Mouse (Mus musculus) adrenal gland (tissue): ENCODE measurements around the gene Hexa.

Experiments used
- intact Hi-C: fragments of 180-260 bp; cut with DNase I; formaldehyde crosslinking; loops from one replicate; pipeline ENCODE4 v1.15.1; 2025

The Hexa gene

DNA sequence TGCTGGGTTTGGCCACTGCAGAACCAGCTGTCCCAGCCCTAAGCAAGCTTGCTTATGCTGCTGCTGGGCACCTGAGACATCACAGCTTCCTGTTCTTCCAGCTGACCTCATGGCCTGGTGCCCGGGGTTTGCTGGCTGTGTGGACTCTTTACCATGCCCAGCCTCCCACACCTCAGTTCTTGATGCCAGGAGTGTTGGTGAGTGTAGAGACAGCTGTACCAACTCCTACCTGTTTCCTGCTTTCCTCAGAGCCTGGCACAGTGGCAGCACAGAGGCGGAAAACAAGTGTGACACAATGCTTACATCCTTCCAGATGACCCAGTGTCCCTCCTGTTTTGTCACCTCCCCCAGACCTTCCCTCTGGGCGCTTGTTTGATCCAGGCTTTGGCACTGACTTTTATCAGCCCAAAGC, 12.3 kb downstream of the Hexa start:
- intact Hi-C loops, result no loop called here

DNA sequence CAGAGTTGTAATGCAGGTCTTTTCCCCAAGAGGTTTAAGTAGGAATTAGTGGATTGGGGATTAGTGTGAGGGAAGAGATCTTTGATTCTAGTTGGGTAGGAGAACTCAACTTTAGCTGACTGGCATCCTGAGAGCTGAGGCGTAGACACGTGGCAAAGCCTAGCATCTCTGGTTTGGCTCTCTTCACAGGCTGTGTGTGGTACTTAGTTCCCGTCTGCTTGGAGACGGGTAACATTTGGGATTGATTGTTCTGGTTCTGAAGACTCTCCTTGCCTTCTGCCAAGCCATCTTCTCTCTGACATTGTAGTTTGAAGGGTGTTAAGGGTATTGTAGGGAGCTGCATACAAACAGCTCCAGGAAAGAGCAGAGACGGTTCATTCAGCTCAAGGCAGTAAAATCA, 13.3 kb downstream of the Hexa start:
- intact Hi-C loops, result no loop called here

DNA sequence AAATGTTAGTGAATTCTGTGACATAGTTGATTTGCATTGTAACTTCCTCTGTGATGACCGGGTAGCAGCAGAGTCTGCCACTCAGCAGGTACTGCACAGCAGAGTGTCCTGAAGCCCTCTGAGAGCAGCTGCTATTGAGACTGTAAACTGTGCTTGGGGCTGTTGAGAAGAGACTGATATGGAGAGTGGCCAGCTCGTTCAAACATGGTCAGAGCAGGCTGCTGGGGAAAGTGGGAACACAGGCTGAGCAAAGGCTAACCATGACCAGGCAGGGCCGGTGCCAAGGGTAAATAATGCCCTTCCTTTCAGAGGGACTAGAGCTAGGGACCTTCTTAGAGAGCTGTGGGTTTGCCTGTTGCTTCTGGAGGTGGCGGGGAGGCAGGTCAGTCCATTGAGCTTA, 14.4 kb downstream of the Hexa start:
- intact Hi-C loops, result no loop called here

DNA sequence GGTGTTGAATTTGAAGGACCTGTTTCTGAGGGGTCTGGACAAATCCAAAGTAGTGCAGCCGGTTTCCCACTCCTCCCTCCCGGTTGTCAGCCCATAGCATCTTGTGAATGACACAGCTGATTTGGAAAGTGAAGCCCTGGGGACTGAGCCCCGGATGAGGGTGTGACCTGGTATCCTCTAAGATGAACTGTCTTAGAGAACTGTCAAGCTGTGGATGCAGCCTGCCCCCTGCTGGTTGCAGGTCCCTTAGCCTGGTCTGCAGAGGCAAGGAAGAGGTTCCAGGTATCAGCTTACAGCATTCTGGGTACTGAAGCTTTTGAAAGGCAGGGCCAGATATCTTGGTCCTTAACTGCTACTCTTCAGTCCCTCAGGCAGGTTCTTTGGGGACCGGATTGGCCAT, 26.3 kb downstream of the Hexa start:
- intact Hi-C loops, result loop anchor here (5.0 to 10.0 kb wide), 3 partner anchors 81 to 218 kb away; partner anchors contain the start of gene Arih1

DNA sequence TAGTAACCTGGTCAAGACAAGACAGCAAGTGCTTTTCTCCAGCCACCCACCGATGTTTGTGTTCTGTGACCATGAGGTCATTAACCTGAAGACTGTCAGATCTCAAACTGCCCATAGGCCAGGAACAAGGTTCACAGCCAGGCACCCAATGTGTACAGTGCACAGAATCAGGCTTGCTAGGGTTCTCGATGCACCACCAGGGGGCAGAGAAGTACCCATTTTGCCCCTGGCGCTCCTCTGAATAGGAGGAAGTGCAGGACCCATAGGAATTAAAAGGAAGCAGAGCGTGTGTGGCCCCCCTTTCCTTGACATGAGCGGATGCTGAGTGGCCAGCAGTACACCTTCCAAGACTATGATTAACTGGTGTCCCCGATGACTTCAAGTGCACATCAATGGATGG, 27.8 kb downstream of the Hexa start:
- intact Hi-C loops, result loop anchor here (5.0 to 10.0 kb wide), 3 partner anchors 82 to 220 kb away; partner anchors contain the start of gene Arih1

DNA sequence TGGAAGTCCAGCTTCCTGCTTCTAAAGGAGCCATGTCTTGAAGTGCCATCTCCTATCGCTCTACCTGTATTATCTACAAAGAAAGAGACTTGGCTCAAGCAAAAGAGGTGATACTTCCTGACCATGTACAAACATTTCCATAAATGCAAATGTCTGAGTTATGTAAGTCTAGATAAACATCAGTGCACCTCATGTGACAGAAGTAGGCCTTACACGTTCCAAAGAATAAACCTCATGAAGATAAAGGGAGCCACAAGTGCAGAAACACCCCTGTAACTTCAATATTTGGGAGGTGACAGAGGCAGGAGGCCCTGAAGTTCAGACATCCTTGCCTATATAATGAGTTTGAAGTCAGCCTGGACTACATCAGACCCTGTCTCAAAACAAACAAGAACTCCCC, 32.5 kb downstream of the Hexa start:
- intact Hi-C loops, result no loop called here

DNA sequence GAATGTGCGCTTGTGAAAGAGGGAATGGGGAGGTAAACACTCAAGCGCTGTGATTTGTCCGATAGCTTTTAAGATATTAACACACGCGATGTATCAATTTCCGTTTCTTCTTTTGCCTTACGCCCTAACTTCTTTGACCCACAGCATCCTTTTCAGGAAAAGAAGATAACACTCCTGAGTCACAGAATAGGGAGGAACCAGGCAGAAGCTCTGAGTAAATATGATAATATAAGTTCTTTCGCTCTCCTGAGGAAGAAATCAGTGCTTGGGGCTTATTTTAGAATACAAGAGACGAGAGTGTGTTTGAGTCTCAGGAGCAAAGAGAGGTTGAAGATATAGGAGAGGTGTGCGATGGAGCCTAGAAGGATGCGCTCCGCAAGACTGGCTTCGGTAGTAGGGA, 38.1 kb downstream of the Hexa start:
- intact Hi-C loops, result no loop called here

DNA sequence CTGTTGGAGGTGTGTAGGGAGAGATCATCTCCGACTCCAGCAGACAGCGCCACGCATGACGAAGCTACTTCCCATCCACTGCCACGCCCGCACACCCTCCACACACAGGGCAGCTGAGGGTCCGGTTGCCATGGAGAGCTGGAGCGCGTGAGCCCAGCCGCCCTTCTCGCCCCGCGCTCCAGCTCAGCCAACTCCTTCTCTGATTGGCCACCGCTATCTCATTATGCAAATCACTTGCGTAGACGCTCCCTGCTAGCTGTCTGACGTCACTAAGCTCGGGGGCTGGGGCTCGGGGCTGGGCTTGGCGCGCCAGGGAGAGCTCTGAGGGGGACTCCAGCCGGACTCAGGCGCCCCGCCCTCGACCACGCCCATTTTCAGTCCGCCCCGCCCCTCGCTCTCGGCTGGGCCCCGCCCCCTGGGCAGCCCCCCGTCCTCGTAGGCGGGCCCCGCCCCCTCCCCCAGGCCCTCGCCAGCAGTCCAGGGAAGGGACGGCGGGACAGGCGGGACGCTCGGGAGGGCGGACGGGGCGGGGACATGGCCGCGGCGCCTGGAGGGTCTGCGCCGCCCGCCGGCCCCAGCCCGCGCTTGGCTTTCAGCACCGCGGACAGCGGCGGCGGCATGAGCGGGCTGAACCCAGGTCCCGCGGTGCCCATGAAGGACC, 38.6 kb downstream of the Hexa start, which contains the start of gene Celf6:
TSS of gene Celf6 (plus strand) at position 74 of the 661 bp plus-strand sequence.
- intact Hi-C loops, result no loop called here

DNA sequence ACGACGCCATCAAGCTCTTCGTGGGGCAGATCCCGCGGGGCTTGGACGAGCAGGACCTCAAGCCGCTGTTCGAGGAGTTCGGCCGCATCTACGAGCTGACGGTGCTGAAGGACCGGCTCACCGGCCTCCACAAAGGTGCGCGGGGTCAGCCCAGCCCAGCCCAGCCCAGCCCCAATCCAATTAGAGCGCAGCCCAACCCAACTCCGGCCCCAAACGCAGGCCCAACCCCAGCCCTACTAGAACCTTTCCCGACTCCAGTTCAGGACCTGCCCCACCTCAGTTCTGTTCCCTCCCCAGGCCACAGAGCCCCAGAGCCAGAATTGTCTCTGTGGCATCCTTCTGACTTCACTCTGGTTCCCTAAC, 39.1 kb downstream of the Hexa start:
- intact Hi-C loops, result no loop called here

DNA sequence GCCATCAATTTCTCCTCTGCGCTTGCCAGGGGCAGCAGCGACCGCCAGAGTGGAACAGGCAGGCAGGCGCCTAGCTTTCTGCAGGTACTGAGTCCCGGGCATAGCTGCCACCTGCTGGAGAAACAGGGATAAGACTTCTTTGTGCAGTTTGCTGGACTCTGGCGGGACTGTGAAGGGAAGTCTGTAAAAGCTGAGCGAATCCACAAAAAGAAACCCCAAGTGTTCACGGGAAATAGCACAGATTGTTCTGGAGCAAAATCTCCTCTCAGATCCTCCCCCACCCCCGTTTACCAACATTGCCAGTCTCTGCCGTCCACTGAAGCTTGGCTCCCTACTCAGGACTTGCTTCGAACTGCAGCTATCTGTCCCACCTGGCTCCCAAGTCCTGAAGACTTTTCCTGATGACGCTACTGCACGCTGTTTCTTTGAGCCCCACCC, 45.5 kb downstream of the Hexa start:
- intact Hi-C loops, result no loop called here

DNA sequence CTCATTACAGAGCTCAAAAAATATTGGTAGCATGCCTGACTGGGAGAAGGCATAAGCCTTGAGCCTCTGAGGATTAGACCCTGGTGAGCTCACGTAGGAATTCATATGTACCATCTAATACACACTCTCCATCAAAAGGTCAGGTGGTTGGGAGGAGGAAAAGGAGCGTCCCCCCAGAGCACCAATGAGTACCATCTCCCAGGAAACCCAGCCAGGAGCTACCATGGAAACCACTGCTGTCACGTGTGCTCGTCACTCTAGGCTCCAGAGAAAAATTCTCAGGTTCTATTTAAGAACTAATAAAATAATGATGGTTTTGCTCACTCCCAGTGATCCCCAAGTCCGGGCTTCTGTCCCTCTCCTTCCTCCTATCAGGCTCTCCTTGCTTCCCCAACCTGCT, 48.9 kb downstream of the Hexa start:
- intact Hi-C loops, result no loop called here

DNA sequence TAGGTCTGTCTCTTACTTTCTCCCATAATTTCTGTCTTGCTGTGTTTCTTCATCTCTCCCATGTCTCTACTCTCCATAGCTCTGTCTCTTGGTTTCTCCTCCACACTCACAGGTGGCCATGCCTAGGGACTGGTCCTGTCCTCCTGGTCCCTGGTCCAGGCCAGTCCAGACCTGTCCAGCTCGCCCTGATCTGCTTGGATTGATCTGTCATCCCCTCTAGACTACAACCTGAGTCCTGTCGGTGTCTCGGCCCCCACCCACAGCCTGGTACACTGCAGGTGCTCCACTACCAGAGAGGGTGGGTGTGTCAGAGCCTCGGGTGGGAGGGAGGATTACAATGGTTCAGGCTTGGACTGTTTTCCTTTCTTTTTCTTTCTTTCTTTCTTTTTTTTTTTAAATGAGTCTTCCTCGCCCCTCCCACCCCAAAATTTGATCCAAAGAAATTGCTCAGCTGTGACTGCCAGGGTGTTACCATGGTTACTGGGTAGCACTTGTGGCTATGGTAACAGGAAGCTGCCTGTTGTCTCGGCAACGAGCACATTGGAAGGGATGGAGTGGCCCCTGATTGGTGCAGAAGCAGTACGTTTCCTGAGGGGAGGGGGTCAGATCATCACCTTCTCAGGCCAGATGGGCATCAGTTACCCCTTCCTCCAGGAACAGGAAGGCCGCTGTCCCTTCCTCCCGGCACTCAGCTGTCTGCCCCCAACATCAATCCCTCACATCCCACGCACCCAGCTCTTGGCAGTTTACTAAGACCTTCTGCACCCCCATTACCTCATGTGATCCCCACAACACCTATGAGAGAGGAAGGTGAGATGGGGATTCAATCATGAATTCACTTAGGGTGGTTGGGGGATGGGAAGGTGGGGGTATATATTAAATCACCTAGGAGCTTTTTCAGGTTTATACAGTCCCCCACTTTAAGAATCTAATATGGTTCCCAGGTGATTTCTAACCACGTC, 49.7 kb downstream of the Hexa start:
- intact Hi-C loops, result no loop called here

DNA sequence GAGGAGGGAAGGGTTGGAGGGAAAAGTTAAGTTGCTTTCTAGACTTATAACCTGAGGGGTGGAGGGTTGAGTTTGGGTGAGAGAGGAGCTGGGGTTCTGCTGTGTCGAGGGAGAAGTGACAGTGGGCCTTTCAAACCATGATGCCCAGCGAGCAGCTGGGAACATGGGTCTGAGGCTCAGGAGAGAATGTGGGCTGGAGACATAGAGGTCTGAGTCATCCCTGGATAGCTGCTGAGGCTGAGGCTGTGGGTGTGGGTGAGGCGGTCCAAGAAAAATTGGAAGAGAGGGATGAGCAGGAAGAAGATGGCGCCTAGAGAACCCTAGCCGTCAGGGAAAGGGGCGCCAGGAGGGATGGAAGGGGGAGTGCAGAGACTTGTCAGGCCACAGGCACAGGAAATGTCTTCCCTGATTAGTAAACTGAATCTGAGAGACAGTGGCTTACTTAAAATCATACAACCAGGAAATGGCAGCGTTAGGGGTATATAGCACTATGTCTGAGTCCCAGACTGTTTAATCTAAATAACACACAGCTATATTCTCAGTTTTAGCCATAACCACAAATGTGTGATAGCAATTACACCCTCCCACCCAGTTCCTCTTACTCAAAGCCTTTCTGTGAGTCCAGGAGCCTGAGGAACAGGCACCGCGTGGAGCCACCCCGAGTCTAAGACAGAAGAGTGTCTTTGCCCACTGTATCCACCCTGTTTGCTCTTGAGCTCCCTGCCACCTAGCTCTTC, 50.5 kb downstream of the Hexa start:
- intact Hi-C loops, result no loop called here

DNA sequence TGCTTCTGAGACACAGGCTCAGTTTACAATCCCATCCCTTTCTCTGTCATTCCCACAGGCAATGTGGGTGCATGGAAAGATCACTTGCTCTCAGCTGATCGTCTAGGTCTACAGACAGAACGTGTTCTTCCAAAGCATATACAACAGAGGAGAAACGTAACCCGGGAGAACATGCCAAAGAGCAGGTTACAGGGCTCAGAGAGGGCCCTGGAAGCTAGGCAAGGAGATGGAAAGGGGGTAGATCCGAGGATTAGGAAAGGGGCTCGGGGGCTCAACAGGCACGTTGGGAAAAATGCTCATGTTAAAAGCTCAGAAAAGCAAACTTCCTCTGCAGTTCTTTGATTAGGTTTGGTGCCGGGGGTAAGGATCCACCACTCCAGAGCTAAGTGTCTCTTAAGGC, 62.3 kb downstream of the Hexa start:
- intact Hi-C loops, result no loop called here

DNA sequence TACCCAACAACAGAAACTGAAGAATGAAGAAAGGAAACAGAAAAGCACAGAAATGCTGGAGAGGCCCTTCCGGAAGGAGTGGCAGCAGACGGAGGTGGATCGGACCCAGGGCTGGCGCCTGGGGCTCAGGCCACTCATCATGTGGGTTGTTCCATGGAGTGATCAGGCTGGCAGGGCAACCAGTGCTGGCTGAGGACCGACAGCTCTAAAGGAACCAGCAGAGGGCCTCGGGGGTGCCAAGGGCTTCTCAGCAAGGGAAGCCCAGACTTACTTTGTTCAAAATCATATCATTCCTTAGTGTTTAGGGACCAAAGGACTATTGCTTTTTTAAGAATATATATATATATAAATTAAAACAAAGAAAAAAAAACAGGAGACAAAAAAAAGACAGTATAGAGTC, 66.6 kb downstream of the Hexa start:
- intact Hi-C loops, result no loop called here

DNA sequence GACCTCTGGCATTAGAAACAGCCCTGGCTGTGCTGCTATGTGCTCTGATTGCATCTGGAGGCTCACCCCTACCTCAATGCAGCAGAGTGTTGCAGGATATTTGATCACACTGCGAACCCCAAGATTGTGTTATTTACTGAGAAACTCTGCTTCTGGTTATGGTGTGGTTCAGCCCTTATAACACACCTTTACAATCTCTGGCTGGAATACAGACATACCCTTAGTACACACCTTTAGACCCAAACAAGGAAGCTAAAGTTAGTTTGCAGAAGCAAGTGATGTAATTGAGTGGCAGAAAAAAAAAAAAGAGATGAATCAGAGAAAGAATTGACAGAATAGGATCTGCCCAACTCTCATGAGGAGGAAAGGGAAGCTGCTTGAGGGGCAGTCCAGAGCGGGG, 71.6 kb downstream of the Hexa start:
- intact Hi-C loops, result no loop called here
